Mouse (Mus musculus): ENCODE results near the gene Snap47. TPM values are rescaled to one million over a fixed set of nuclear protein-coding genes. Genes with fewer than 3 reads are reported as not detected.

Gene Snap47
- total and polyA plus RNA-seq, 3 experiments, result 95.9 to 102 (median 101) TPM

DNA sequence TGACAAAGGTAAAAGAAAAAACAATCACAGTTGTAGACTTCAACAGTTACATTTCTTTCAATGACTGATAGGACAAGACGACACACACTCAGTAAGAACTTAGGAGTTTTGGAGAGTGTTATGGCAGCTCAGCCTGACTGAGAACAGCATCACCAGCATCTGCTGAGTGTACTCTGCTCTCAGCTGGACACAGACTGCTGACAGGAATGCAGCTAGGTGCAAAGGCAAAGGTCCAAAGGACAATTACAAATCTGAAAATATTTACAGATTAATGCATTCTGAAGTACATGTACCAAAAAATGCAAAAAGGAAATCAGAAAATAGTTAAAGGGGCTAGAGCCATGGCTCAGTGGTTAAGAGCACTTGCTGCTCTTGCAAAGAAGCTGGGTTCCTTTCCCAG is 21.0 kb downstream of the Snap47 start:
- dilution Hi-C loops (cut with MboI; ENCODE audit: extremely low pct_ligation_motif_present, extremely low pct_unique_long_range_greater_than_20kb, low sequenced_read_pairs), result no loop called here
- H3K4me1 ChIP-seq (ENCODE audit: control insufficient read depth in 1 of 2, insufficient read depth in 2 of 2), result peaks cover 0 to 15% of the 10 kb centered on the region in 2 experiments; a peak in 2 of 4 replicates
- no peaks in the 10 kb centered on the region; the same call in 1 of the 2 replicates for H3K79me2 ChIP-seq (replicated peaks; ENCODE audit: control insufficient read depth, extremely low read depth, insufficient read depth, poor library complexity, severe bottlenecking)
- TF ChIP-seq USF2 (conservative IDR thresholded peaks at IDR 0.05; ENCODE audit: low read depth, low read length), result no peak
- TF ChIP-seq SIN3A (IDR thresholded peaks at IDR 0.05; ENCODE audit: low read length), result no peak
- TF ChIP-seq MYC (IDR thresholded peaks at IDR 0.05; ENCODE audit: low read depth, low read length), result no peak
- TF ChIP-seq ZC3H11A (IDR thresholded peaks at IDR 0.05; ENCODE audit: low read depth, low read length), result no peak
- TF ChIP-seq ZNF384 (IDR thresholded peaks at IDR 0.05; ENCODE audit: low read depth, low read length), result no peak
- no peaks in the 10 kb centered on the region for H3K9me3 ChIP-seq (replicated peaks; ENCODE audit: low read length)
- no peak for DNase-seq (ENCODE audit: extremely low read depth)
- in situ Hi-C loops (cut with MboI; ENCODE audit: low pct_ligation_motif_present, low pct_unique_long_range_greater_than_20kb, low sequenced_read_pairs), result no loop called here
- H3K9ac ChIP-seq (ENCODE audit: insufficient read depth, low read depth), result no peak overlapping the region
- H3K4me3 ChIP-seq (replicated peaks in 1 of 3; ENCODE audit: low read depth in 2 of 3, low read length in 2 of 3, poor library complexity in 1 of 3), result no peak overlapping the region
- peaks cover 51 to 88% of the 10 kb centered on the region in 2 experiments for H3K36me3 ChIP-seq (replicated peaks in 1 of 2; ENCODE audit: control insufficient read depth in 1 of 2, insufficient read depth in 1 of 2, low read length in 1 of 2)
- no peak overlapping the region for H3K27ac ChIP-seq (ENCODE audit: insufficient read depth, low read depth)
- H3K4me2 ChIP-seq (ENCODE audit: insufficient read depth, low read depth, poor library complexity, severe bottlenecking), result no peak overlapping the region
- H3K27me3 ChIP-seq (replicated peaks), result no peaks in the 10 kb centered on the region

DNA sequence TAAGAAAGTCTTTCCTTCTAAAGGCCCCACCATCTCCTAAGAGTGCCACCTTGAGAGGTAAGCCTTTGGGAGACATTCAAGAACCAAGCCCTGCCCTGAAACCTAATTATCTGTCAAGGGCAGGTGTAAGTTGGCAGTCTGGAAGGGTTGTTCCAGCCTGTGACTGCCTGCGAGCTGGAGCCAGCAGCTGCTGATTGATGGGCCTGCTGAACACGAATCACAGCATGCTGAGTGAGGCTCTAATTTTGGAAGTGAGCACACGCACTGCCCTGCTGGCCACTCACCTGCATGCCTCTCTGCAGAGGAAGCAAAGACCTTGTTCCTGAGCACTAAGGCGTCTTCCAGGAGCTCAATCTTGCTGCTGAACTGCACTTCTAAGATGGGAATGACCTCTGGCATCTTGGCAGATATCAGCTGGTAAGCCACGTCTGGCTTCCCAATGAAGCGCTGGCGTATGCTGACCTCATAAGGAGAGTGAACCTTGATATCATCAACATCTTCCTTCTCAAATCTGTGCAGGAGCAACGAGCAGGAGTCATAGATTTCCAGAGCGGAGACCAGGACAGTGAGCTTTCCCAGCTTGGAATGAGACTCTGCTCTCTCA is 22.8 kb downstream of the Snap47 start:
- no peak for DNase-seq (ENCODE audit: extremely low read depth)
- no peak overlapping the region for H3K27ac ChIP-seq (ENCODE audit: insufficient read depth, low read depth)
- H3K4me3 ChIP-seq (replicated peaks in 1 of 3; ENCODE audit: low read depth in 2 of 3, low read length in 2 of 3, poor library complexity in 1 of 3), result no peak overlapping the region
- H3K79me2 ChIP-seq (replicated peaks; ENCODE audit: control insufficient read depth, extremely low read depth, insufficient read depth, poor library complexity, severe bottlenecking), result no peaks in the 10 kb centered on the region; the same call in 1 of the 2 replicates
- no peaks in the 10 kb centered on the region for H3K9me3 ChIP-seq (replicated peaks; ENCODE audit: low read length)
- H3K36me3 ChIP-seq (replicated peaks in 1 of 2; ENCODE audit: control insufficient read depth in 1 of 2, insufficient read depth in 1 of 2, low read length in 1 of 2), result peaks cover 53 to 91% of the 10 kb centered on the region in 2 experiments
- H3K4me2 ChIP-seq (ENCODE audit: insufficient read depth, low read depth, poor library complexity, severe bottlenecking), result no peak overlapping the region
- H3K9ac ChIP-seq (ENCODE audit: insufficient read depth, low read depth), result no peak overlapping the region
- H3K27me3 ChIP-seq (replicated peaks), result no peaks in the 10 kb centered on the region
- dilution Hi-C loops (cut with MboI; ENCODE audit: extremely low pct_ligation_motif_present, extremely low pct_unique_long_range_greater_than_20kb, low sequenced_read_pairs), result no loop called here
- H3K4me1 ChIP-seq (ENCODE audit: control insufficient read depth in 1 of 2, insufficient read depth in 2 of 2), result peaks cover 0 to 16% of the 10 kb centered on the region in 2 experiments; a peak in 2 of 4 replicates
- no peak for TF ChIP-seq ZKSCAN1 (IDR thresholded peaks at IDR 0.05; ENCODE audit: borderline replicate concordance, low read depth, low read length)
- no peak for TF ChIP-seq ZMIZ1 (IDR thresholded peaks at IDR 0.05; ENCODE audit: low read depth, low read length)
- in situ Hi-C loops (cut with MboI; ENCODE audit: low pct_ligation_motif_present, low pct_unique_long_range_greater_than_20kb, low sequenced_read_pairs), result no loop called here

GRCm38 (mm10) chr11:59425671-59426101 is 25.3 kb downstream of the Snap47 start:
- no peaks in the 10 kb centered on the region for H3K27me3 ChIP-seq (replicated peaks)
- peak; percentile 37 for DNase-seq (ENCODE audit: extremely low read depth)
- no peak overlapping the region for H3K27ac ChIP-seq (ENCODE audit: insufficient read depth, low read depth)
- no peak for TF ChIP-seq TBP (conservative IDR thresholded peaks at IDR 0.05; ENCODE audit: low read depth, low read length)
- no peak for TF ChIP-seq ZNF384 (IDR thresholded peaks at IDR 0.05; ENCODE audit: low read depth, low read length)
- no peak for TF ChIP-seq BHLHE40 (IDR thresholded peaks at IDR 0.05; ENCODE audit: low read depth, low read length)
- peak in 1 of 2 experiments; percentile 77; a peak in 2 of 4 replicates for TF ChIP-seq CTCF (conservative IDR thresholded peaks at IDR 0.05 in 1 of 2, IDR thresholded peaks at IDR 0.05 in 1 of 2; ENCODE audit: low read depth in 2 of 2, low read length in 2 of 2)
- TF ChIP-seq IRF4 (IDR thresholded peaks at IDR 0.05; ENCODE audit: low read depth, low read length), result no peak
- no peak for TF ChIP-seq NRF1 (IDR thresholded peaks at IDR 0.05; ENCODE audit: low read depth, low read length)
- no peak for TF ChIP-seq MAX (IDR thresholded peaks at IDR 0.05; ENCODE audit: low read length)
- TF ChIP-seq USF2 (conservative IDR thresholded peaks at IDR 0.05; ENCODE audit: low read depth, low read length), result no peak
- no peak for TF ChIP-seq MAFK (IDR thresholded peaks at IDR 0.05; ENCODE audit: insufficient replicate concordance, low read length)
- TF ChIP-seq EP300 (IDR thresholded peaks at IDR 0.05; ENCODE audit: low read length), result no peak
- TF ChIP-seq ZC3H11A (IDR thresholded peaks at IDR 0.05; ENCODE audit: low read depth, low read length), result no peak
- TF ChIP-seq MYC (IDR thresholded peaks at IDR 0.05; ENCODE audit: low read depth, low read length), result no peak
- TF ChIP-seq JUND (conservative IDR thresholded peaks at IDR 0.05; ENCODE audit: low read depth, low read length), result no peak
- no peak for TF ChIP-seq MAZ (IDR thresholded peaks at IDR 0.05; ENCODE audit: low read depth, low read length)
- no peak for TF ChIP-seq SIN3A (IDR thresholded peaks at IDR 0.05; ENCODE audit: low read length)
- no peak for TF ChIP-seq ZMIZ1 (IDR thresholded peaks at IDR 0.05; ENCODE audit: low read depth, low read length)
- TF ChIP-seq E2F4 (IDR thresholded peaks at IDR 0.05; ENCODE audit: insufficient replicate concordance, low read depth, low read length), result no peak
- TF ChIP-seq ELF1 (IDR thresholded peaks at IDR 0.05; ENCODE audit: low read depth, low read length), result no peak
- TF ChIP-seq ZKSCAN1 (IDR thresholded peaks at IDR 0.05; ENCODE audit: borderline replicate concordance, low read depth, low read length), result no peak
- TF ChIP-seq SMC3 (IDR thresholded peaks at IDR 0.05; ENCODE audit: low read depth, low read length), result peak; percentile 80
- TF ChIP-seq RAD21 (IDR thresholded peaks at IDR 0.05; ENCODE audit: low read depth, low read length), result peak; percentile 76
- TF ChIP-seq JUN (IDR thresholded peaks at IDR 0.05; ENCODE audit: insufficient read depth, low read depth, low read length), result no peak
- no peak for TF ChIP-seq MXI1 (IDR thresholded peaks at IDR 0.05; ENCODE audit: low read depth, low read length)
- no peak for TF ChIP-seq MEF2A (IDR thresholded peaks at IDR 0.05; ENCODE audit: borderline replicate concordance, low read depth, low read length)

More at GRCm38 (mm10) chr11:59425671-59426101, 25.3 kb downstream of the Snap47 start:
- dilution Hi-C loops (cut with MboI; ENCODE audit: extremely low pct_ligation_motif_present, extremely low pct_unique_long_range_greater_than_20kb, low sequenced_read_pairs) (no loop called here), in situ Hi-C loops (cut with MboI; ENCODE audit: low pct_ligation_motif_present, low pct_unique_long_range_greater_than_20kb, low sequenced_read_pairs) (no loop called here)
- Histone ChIP-seq H3K79me2 (replicated peaks; ENCODE audit: control insufficient read depth, extremely low read depth, insufficient read depth, poor library complexity, severe bottlenecking) (no peaks in the 10 kb centered on the region), H3K4me2 (ENCODE audit: insufficient read depth, low read depth, poor library complexity, severe bottlenecking) (no peak overlapping the region), H3K9me3 (replicated peaks; ENCODE audit: low read length) (no peaks in the 10 kb centered on the region), H3K4me1 (ENCODE audit: control insufficient read depth in 1 of 2, insufficient read depth in 2 of 2) (peaks cover 16 to 28% of the 10 kb centered on the region in 2 experiments), H3K4me3 (replicated peaks in 1 of 3; ENCODE audit: low read depth in 2 of 3, low read length in 2 of 3, poor library complexity in 1 of 3) (no peak overlapping the region), H3K36me3 (replicated peaks in 1 of 2; ENCODE audit: control insufficient read depth in 1 of 2, insufficient read depth in 1 of 2, low read length in 1 of 2) (peaks cover 57 to 91% of the 10 kb centered on the region in 2 experiments), H3K9ac (ENCODE audit: insufficient read depth, low read depth) (no peak overlapping the region)

Data from CH12.LX (cell line).